Mouse (Mus musculus): ENCODE data around the gene Tuba1b. TPM values are rescaled to one million over a fixed set of nuclear protein-coding genes. Genes with fewer than 3 reads are reported as not detected.
A peak's percentile ranks its signal among the peaks of the same experiment; 100 is the strongest.
"Not testable (repeated sequence)": the region's sequence is repeated elsewhere in the genome, so short reads cannot be mapped to it uniquely, and the experiment has no call there.

Tuba1b gene
- 1,598 and 1,609 TPM in 2 replicates for polyA plus RNA-seq (2016; fragmentation: Nextera tagmentation; extraction: Ambion mirVana)

DNA sequence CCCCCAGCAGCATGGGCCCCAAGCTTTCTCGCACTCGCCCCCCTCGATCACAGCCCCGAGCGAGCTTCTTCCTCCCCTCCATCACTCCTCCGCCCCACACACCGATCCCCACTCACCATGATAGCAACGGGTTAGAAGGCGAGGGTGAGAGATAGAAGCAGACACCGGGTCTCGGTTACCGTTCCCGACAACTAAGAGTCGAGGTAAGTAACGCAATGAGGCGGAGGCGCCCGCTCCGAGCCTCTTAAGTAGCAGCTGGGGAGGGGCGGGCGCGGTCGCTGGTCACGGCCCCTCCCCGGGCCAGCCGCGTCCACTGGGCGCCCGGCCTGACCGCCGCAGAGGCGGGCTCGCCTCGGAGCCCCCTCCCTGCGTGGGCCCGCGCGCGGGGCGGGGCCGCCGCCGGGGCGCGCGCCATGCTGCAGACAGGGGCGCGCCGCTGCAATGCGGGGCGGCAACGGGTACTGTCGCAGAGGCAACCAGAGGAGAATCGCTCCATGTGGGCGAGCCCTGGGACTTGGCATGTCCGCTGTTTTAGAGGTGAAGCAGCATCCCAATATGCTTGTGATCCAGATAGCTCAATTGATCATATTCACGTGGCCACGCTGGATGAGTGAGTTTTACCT lies at the start of gene Tuba1b:
Gene Tuba1b, minus strand, starts transcription at position 349 of the 623 bp plus-strand sequence.
- Histone ChIP-seq H3K9ac (peak within 1 kb of the TSS; percentile 92), H3K4me1 (peaks cover 8% of the 10 kb centered on the region), H3K4me3 (peak within 1 kb of the TSS; percentile 79), H3K4me2 (replicated peaks) (peak within 1 kb of the TSS; percentile 94), H3K36me3 (peaks cover 9% of the 10 kb centered on the region), H3K27me3 (no peaks in the 10 kb centered on the region), H3K9me3 (no peaks in the 10 kb centered on the region), H3K27ac (peak within 1 kb of the TSS; percentile 99)
- peak; percentile 89 for ATAC-seq (ENCODE audit: insufficient number of reproducible peaks, insufficient read depth, low FRiP score, low TSS enrichment)
- WGBS, result under 1% methylated on average over 58 of the region's 58 CpGs

DNA sequence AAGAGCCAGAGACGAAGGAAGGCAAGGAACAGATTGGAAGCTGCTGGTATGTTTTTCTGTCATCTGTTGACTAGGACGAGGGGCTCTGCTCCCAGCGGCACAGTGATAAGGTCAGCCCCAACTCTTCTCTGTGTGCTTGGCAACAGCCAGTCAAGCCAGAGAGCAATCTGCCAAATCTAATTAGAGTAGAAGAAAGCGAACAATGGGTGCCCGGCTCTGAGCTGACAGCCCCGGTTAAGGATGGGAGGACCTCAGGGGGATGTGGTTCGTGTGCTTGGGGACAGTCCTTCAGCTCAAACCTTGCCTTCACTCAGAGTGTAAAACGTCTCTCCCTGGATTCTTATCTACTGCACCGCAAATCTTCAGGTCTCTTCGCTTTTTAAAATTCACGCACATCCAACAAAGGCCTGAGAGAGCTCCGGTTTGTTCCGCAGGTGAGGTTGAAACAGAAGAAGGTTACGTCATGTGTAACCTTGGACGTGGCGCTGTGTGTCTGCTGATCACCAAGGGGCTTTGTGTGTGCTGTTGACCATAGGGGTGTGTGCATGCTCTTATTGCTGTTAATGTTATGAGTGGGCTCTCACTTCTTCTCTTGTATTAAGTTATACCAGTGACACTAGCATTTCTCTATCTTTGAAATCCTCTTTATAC lies 49.2 kb upstream of the Tuba1b start:
- Histone ChIP-seq H3K27me3 (no peaks in the 10 kb centered on the region), H3K9me3 (no peaks in the 10 kb centered on the region), H3K27ac (peak overlapping the region; percentile 37), H3K4me2 (replicated peaks) (peak overlapping the region; percentile 12; the same call in 1 of the 2 replicates), H3K4me3 (no peak overlapping the region), H3K36me3 (no peaks in the 10 kb centered on the region), H3K4me1 (peaks cover 37% of the 10 kb centered on the region), H3K9ac (no peak overlapping the region)
- WGBS, result 39% methylated on average over 16 of the region's 16 CpGs
- no peak for ATAC-seq (ENCODE audit: insufficient number of reproducible peaks, insufficient read depth, low FRiP score, low TSS enrichment)

GRCm38 (mm10) chr15:98982100-98982499 lies 47.7 kb upstream of the Tuba1b start:
- no peaks in the 10 kb centered on the region for H3K36me3 ChIP-seq
- H3K9ac ChIP-seq, result no peak overlapping the region
- no peaks in the 10 kb centered on the region for H3K27me3 ChIP-seq
- H3K9me3 ChIP-seq, result no peaks in the 10 kb centered on the region
- H3K4me3 ChIP-seq, result no peak overlapping the region
- H3K4me2 ChIP-seq (replicated peaks), result no peak overlapping the region
- H3K4me1 ChIP-seq, result peaks cover 39% of the 10 kb centered on the region
- 78% methylated on average over 6 of the region's 6 CpGs for WGBS
- ATAC-seq (ENCODE audit: insufficient number of reproducible peaks, insufficient read depth, low FRiP score, low TSS enrichment), result no peak
- H3K27ac ChIP-seq, result no peak overlapping the region

DNA sequence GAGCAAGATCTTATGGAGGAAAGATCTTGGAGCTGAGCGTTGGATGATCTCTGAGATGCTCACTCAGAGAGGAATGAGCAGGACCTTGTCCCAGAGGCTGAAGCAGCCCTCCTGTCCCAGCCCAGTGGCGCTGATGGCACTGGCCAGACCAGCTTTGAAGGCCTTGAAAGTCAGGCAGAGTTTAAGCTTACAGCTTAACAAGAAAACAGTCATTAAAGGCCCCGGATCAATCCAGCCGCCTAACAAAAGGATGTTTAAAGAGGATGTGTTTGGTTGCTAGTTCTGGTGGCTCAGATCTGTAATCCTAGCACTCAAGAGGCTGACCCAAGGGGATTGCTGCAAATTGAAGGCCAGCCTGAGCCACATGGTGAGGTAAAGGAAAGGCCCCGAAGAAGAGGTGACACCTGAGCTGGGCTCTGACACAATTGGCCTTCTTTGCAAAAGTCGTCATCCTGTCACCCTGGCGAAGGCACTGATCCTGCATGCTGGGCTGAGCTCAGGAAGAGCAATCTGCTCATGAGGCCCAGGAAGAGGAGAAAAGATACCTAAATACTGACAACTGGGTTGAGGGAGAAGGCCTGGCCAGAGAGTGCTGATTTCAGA lies 45.7 kb upstream of the Tuba1b start:
- H3K4me3 ChIP-seq, result no peak overlapping the region
- no peak for ATAC-seq (ENCODE audit: insufficient number of reproducible peaks, insufficient read depth, low FRiP score, low TSS enrichment)
- H3K4me2 ChIP-seq (replicated peaks), result no peak overlapping the region
- H3K4me1 ChIP-seq, result peaks cover 29% of the 10 kb centered on the region
- no peak overlapping the region for H3K9ac ChIP-seq
- WGBS, result 36% methylated on average over 7 of the region's 7 CpGs
- H3K9me3 ChIP-seq, result no peaks in the 10 kb centered on the region
- no peaks in the 10 kb centered on the region for H3K36me3 ChIP-seq
- H3K27ac ChIP-seq, result 0 out of 2 replicates have a peak overlapping the region, but pooled peaks have one; percentile 48
- H3K27me3 ChIP-seq, result no peaks in the 10 kb centered on the region

- Histone ChIP-seq H3K4me2 (replicated peaks) (peak overlapping the region; percentile 16; the same call in 1 of the 2 replicates), H3K36me3 (no peaks in the 10 kb centered on the region), H3K9ac (no peak overlapping the region), H3K27me3 (no peaks in the 10 kb centered on the region), H3K27ac (peak overlapping the region; percentile 80), H3K4me3 (no peak overlapping the region), H3K4me1 (peaks cover 27% of the 10 kb centered on the region), H3K9me3 (no peaks in the 10 kb centered on the region)
- 62% methylated on average over 20 of the region's 20 CpGs for WGBS
- ATAC-seq (ENCODE audit: insufficient number of reproducible peaks, insufficient read depth, low FRiP score, low TSS enrichment), result no peak
Measured at GRCm38 (mm10) chr15:98978409-98979172, 44.2 kb upstream of the Tuba1b start.

DNA sequence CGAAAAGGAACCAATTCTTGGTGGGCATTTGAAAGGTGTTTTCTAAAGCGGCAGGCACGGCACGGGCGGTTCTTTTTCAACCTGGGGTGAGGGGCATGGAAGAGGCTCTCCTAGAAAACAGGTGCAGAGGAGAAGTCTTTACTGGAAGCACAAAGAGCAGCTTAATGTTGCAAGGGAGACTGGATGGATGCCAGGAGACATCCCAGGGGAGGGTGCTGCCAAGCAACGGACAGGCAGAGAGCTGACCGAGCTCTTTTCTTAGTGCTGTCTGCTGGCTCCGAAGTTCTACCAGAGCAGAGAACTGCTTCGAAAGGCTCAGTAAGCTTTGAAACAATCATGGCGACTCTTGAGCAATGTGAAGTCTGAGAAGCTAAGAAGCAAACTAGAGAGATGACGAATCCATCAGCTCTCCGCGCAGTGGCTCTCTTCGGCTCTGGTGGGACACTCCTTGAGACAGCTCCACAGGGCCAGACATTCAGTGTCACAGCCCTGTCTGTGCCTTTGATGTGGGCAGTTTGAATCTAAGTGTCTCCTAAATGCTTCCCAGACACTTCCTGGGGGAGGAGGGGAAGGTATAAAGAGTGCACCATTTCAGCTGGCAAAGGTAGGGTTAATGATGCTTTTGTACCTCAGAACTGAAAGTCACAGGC lies 43.5 kb upstream of the Tuba1b start:
- Histone ChIP-seq H3K4me1 (peaks cover 27% of the 10 kb centered on the region), H3K9ac (no peak overlapping the region), H3K27me3 (no peaks in the 10 kb centered on the region), H3K27ac (peak overlapping the region; percentile 80), H3K9me3 (no peaks in the 10 kb centered on the region), H3K36me3 (no peaks in the 10 kb centered on the region), H3K4me2 (replicated peaks) (peak overlapping the region; percentile 16; the same call in 1 of the 2 replicates), H3K4me3 (no peak overlapping the region)
- WGBS, result 54% methylated on average over 14 of the region's 14 CpGs
- peak; percentile 35; the same call in 1 of the 2 replicates for ATAC-seq (ENCODE audit: insufficient number of reproducible peaks, insufficient read depth, low FRiP score, low TSS enrichment)

- no peak overlapping the region for H3K9ac ChIP-seq
- H3K4me2 ChIP-seq (replicated peaks), result 0 out of 2 replicates have a peak overlapping the region, but pooled peaks have one; percentile 16
- H3K36me3 ChIP-seq, result no peaks in the 10 kb centered on the region
- H3K4me1 ChIP-seq, result peaks cover 25% of the 10 kb centered on the region
- 63% methylated on average over 21 of the region's 21 CpGs for WGBS
- no peaks in the 10 kb centered on the region for H3K9me3 ChIP-seq
- H3K27me3 ChIP-seq, result no peaks in the 10 kb centered on the region
- no peak for ATAC-seq (ENCODE audit: insufficient number of reproducible peaks, insufficient read depth, low FRiP score, low TSS enrichment)
- H3K27ac ChIP-seq, result peak overlapping the region; percentile 80
- H3K4me3 ChIP-seq, result no peak overlapping the region
Measured at GRCm38 (mm10) chr15:98976763-98977758, 42.7 kb upstream of the Tuba1b start.

- peaks cover 48% of the 10 kb centered on the region for H3K4me1 ChIP-seq
- no peaks in the 10 kb centered on the region for H3K27me3 ChIP-seq
- no peak overlapping the region for H3K9ac ChIP-seq
- no peak overlapping the region for H3K27ac ChIP-seq
- H3K36me3 ChIP-seq, result no peaks in the 10 kb centered on the region
- WGBS, result 85% methylated on average over 9 of the region's 9 CpGs
- ATAC-seq (ENCODE audit: insufficient number of reproducible peaks, insufficient read depth, low FRiP score, low TSS enrichment), result no peak
- no peak overlapping the region for H3K4me3 ChIP-seq
- H3K9me3 ChIP-seq, result no peaks in the 10 kb centered on the region
- H3K4me2 ChIP-seq (replicated peaks), result no peak overlapping the region
Measured at GRCm38 (mm10) chr15:98973015-98973614, 38.8 kb upstream of the Tuba1b start.

DNA sequence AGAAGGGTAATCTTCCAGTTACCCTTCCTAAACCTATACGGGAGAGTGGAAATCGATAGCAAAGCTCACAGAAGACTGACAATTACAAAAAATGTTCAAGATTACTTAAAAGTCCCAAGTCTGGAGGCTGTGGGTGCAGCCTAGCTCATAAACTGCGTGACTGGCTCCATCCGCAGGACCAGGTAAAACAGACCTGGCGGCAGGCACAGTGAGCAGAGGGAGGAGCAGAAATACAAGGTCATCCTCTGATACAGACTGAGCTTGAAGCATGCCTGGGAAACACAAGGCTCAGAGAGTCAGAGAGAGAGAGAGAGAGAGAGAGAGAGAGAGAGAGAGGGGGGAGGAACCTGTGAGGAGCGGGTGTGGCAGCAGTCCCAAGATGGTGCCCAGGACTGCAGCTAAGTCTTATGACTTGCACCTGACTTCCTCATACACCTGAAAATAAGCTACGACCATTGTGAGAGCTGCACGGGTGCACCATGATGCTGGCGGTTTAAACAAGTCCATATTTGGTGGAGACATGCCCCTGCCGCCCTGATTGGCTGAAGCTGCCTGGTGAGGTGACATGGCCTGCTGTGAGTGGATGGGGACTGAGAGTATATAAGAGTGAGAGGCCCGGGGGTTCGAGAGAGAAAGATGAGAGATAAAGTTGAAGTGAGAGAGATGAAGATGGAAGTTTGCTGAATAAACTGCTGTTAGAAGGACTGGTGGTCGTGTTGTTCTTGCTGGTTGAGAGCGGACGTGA lies 37.4 kb upstream of the Tuba1b start:
- H3K27me3 ChIP-seq; H3K36me3 ChIP-seq; H3K9ac ChIP-seq; H3K4me2 ChIP-seq (replicated peaks); ATAC-seq (ENCODE audit: insufficient number of reproducible peaks, insufficient read depth, low FRiP score, low TSS enrichment); H3K4me3 ChIP-seq; H3K9me3 ChIP-seq: not testable (repeated sequence)
- WGBS, result 75% methylated on average over 15 of the region's 15 CpGs
- H3K4me1 ChIP-seq, result peaks cover 34% of the 10 kb centered on the region
- H3K27ac ChIP-seq, result peak overlapping the region; percentile 79
